Comparison of ENCODE assay signal across 16 mouse cellular contexts in genomic region chr19:4919652-4920051, GRCm38 (mm10).
"Had no signal": no experiment of that assay in that cellular context is flagged by ENCODE, and none has a peak within 500 bp of the region (broad histone marks: within the 10 kb centered on the region; RNA-seq: fewer than 3 reads in every experiment).

No protein-coding gene starts in this region.

- DNase-seq: heart, postnatal 10 days; heart, postnatal 14 days; heart, postnatal 36 days; heart, postnatal 4 days; kidney, adult 11 months; kidney, adult 18-20 months; kidney, adult 2 months; kidney, adult 8-10 months; kidney, adult 9 months; kidney, postnatal 10 days; kidney, postnatal 14 days; kidney, postnatal 25 days; kidney, postnatal 36 days; kidney, postnatal 4 days; layer of hippocampus, adult 9-11 months; layer of hippocampus, postnatal 36 days had no signal
